Mouse (Mus musculus) heart, postnatal 0 days (tissue): ENCODE results near the gene Itpr2. TPM values are rescaled to one million over a fixed set of nuclear protein-coding genes. Genes with fewer than 3 reads are reported as not detected.

ENCODE experiments used
- ATAC-seq: fragments of 200-750 bp; cut with Nextera tagmentation; 2 replicates; pipeline ENCODE4 v1.8.0; 2017; ENCODE audit warnings: low read depth, moderate number of reproducible peaks, moderate library complexity; ENCODE audit not compliant: insufficient read depth
- DNase-seq: peaks from one replicate; pipeline ENCODE4 v3.0.0-alpha.2; 2016; ENCODE audit warnings: low spot score
- H3K27ac ChIP-seq: fragments of 300-500 bp; sonication (generic); 2 replicates; pipeline ENCODE4 v1.5.1; 2014; ENCODE audit warnings: low read depth, mild to moderate bottlenecking
- H3K27me3 ChIP-seq: fragments of 300-500 bp; sonication (generic); 2 replicates; pipeline ENCODE4 v1.6.1; 2014; ENCODE audit warnings: low read length, mixed read lengths; ENCODE audit not compliant: control insufficient read depth, insufficient read depth
- H3K36me3 ChIP-seq: fragments of 300-500 bp; sonication (generic); replicated peaks from 2 replicates; pipeline ENCODE4 v1.6.1; 2014; ENCODE audit warnings: low read length, mixed read lengths; ENCODE audit not compliant: control insufficient read depth, insufficient read depth
- H3K4me1 ChIP-seq: fragments of 300-500 bp; sonication (generic); 2 replicates; pipeline ENCODE4 v1.6.1; 2014; ENCODE audit warnings: antibody characterized with exemption; ENCODE audit not compliant: control insufficient read depth, insufficient read depth
- H3K4me2 ChIP-seq: fragments of 300-500 bp; sonication (generic); 2 replicates; pipeline ENCODE4 v1.6.1; 2014; ENCODE audit warnings: low read depth, mild to moderate bottlenecking, low read length, moderate library complexity
- H3K4me3 ChIP-seq: fragments of 300-500 bp; sonication (generic); 2 replicates; pipeline ENCODE4 v1.5.1; 2014; ENCODE audit warnings: low read depth, low read length
- H3K9ac ChIP-seq: fragments of 300-500 bp; sonication (generic); replicated peaks from 2 replicates; pipeline ENCODE4 v1.6.1; 2014; ENCODE audit warnings: low read depth, low read length, mixed read lengths
- H3K9me3 ChIP-seq: fragments of 300-500 bp; sonication (generic); replicated peaks from 2 replicates; pipeline ENCODE4 v1.6.1; 2016; ENCODE audit warnings: low read length; ENCODE audit not compliant: control insufficient read depth
- CTCF ChIP-seq: IDR thresholded peaks from 2 replicates; pipeline ENCODE4 v1.5.1; 2016; ENCODE audit warnings: antibody characterized with exemption, control low read depth, low read depth
- EP300 ChIP-seq: IDR thresholded peaks from 2 replicates; pipeline ENCODE4 v1.6.1; 2016; ENCODE audit warnings: antibody characterized with exemption, low read depth
- WGBS: fragments of 180-500 bp; shearing (Covaris S2); extraction: QIAGEN DNeasy Blood & Tissue Kit; methylation state at CpG from one replicate; pipeline ENCODE4 v1.1.7; 2014; 5-methylcytosine and 5-hydroxymethylcytosine counted together
- polyA plus RNA-seq: library from polyadenylated mRNA; unstranded; fragments of >200 nt; fragmentation: Nextera tagmentation; extraction: Ambion mirVana; gene quantifications from 2 replicates; pipeline ENCODE4 v1.2.1, GENCODE M21; 2015
- total RNA-seq: library from RNA; depleted of rRNA; stranded (reverse); fragments of >200 nt; gene quantifications from 2 replicates; pipeline ENCODE4 v1.2.3, GENCODE M21; 2014; ENCODE audit warnings: low replicate concordance

Itpr2 gene
- total and polyA plus RNA-seq, 2 experiments from 2014 or later, result 26.5 to 59.5 TPM

GRCm38 (mm10) chr6:146315153-146315552 lies 186.9 kb downstream of the Itpr2 start:
- Histone ChIP-seq H3K9me3 (no peaks in the 10 kb centered on the region), H3K4me1 (no peaks in the 10 kb centered on the region), H3K9ac (no peak overlapping the region), H3K27ac (no peak overlapping the region), H3K4me3 (no peak overlapping the region), H3K36me3 (peaks cover 72% of the 10 kb centered on the region), H3K27me3 (no peaks in the 10 kb centered on the region), H3K4me2 (no peak overlapping the region)
- ATAC-seq (no peak), DNase-seq (no peak)
- 87% methylated on average over 8 of the region's 8 CpGs for WGBS
- no peak for TF ChIP-seq EP300
- TF ChIP-seq CTCF, result no peak

DNA sequence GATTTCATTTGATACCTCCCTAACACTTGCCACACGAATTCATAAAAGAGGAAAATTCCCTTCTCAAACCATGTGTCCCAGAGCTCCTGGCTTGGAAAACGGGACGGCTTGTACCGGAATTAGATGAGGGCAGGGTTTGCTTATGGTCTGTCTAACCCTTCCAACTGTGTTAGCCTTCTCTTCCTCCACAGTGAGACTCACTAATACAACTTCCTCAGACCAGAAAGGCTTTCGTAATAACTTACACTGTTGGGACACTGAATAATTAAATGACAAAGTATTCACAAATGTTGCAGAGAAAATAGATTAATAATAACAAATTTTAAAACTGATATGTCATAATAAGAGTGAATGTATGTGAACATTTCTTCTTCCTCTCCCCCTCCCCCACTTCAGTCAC lies 187.7 kb downstream of the Itpr2 start:
- Histone ChIP-seq H3K36me3 (peaks cover 63% of the 10 kb centered on the region), H3K9ac (no peak overlapping the region), H3K27ac (no peak overlapping the region), H3K27me3 (no peaks in the 10 kb centered on the region), H3K4me3 (no peak overlapping the region), H3K9me3 (no peaks in the 10 kb centered on the region), H3K4me2 (no peak overlapping the region), H3K4me1 (no peaks in the 10 kb centered on the region)
- WGBS, result 83% methylated on average over 5 of the region's 5 CpGs
- ATAC-seq, result no peak
- DNase-seq, result no peak
- no peak for TF ChIP-seq EP300
- TF ChIP-seq CTCF, result no peak

GRCm38 (mm10) chr6:146313396-146313795 lies 188.6 kb downstream of the Itpr2 start:
- no peaks in the 10 kb centered on the region for H3K9me3 ChIP-seq
- no peaks in the 10 kb centered on the region for H3K4me1 ChIP-seq
- H3K4me2 ChIP-seq, result no peak overlapping the region
- no peak overlapping the region for H3K4me3 ChIP-seq
- H3K36me3 ChIP-seq, result peaks cover 64% of the 10 kb centered on the region
- H3K9ac ChIP-seq, result no peak overlapping the region
- no peaks in the 10 kb centered on the region for H3K27me3 ChIP-seq
- TF ChIP-seq CTCF, result no peak
- no peak for TF ChIP-seq EP300
- no peak overlapping the region for H3K27ac ChIP-seq
- ATAC-seq (no peak), DNase-seq (no peak)
- WGBS, result 76% methylated on average over 4 of the region's 4 CpGs

DNA sequence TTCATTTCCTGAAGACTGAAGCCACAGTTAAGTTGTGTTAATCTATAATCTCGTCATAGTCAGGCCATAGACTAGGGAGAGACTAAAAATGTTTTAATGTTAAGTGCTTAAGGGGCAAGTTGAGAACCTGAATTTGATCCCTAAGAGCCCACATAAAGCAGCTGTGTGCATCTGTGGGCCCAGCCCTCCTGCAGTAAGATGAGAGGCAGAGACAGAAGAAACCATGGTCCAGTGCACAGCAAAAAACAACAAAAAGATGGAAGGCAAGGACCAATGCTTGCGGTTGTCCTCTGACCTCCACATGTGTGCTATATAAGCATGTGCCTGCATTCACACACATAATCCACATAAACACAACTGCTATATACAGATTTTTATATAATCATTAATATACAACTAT lies 191.8 kb downstream of the Itpr2 start:
- TF ChIP-seq EP300, result no peak
- no peak for TF ChIP-seq CTCF
- 77% methylated on average over 2 of the region's 2 CpGs for WGBS
- ATAC-seq, result no peak

DNA sequence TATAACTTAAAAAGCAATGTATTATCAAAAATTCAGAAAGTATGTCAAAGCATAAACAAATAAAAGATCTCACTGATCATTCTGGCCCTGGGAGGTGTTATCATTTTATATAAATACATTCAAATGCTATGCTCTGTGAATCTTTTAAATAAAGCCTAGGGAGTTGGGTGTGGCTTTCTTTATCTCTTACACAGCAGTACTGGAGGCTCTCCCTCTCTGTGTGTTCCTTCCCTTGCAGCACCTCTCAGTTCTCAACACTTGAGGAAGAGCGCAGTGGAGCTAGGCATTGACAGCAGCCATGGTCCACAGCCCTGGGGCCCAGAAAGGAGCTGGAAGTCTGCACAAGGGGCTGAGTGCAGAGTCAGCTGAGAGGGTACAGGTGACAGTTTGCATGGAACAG lies 192.7 kb downstream of the Itpr2 start:
- Histone ChIP-seq H3K9me3 (no peaks in the 10 kb centered on the region), H3K36me3 (peaks cover 44% of the 10 kb centered on the region), H3K27ac (no peak overlapping the region), H3K4me1 (no peaks in the 10 kb centered on the region), H3K9ac (no peak overlapping the region), H3K27me3 (no peaks in the 10 kb centered on the region), H3K4me2 (no peak overlapping the region), H3K4me3 (no peak overlapping the region)
- WGBS, result 53% methylated on average over 1 of the region's 1 CpGs
- ATAC-seq (no peak), DNase-seq (no peak)
- TF ChIP-seq CTCF (no peak), EP300 (no peak)

More for the DNA sequence above, 191.8 kb downstream of the Itpr2 start:
- no peak overlapping the region for H3K9ac ChIP-seq
- H3K27me3 ChIP-seq, result no peaks in the 10 kb centered on the region
- DNase-seq, result no peak
- H3K4me3 ChIP-seq, result no peak overlapping the region
- no peak overlapping the region for H3K27ac ChIP-seq
- peaks cover 46% of the 10 kb centered on the region for H3K36me3 ChIP-seq
- H3K4me1 ChIP-seq, result no peaks in the 10 kb centered on the region
- no peaks in the 10 kb centered on the region for H3K9me3 ChIP-seq
- no peak overlapping the region for H3K4me2 ChIP-seq

DNA sequence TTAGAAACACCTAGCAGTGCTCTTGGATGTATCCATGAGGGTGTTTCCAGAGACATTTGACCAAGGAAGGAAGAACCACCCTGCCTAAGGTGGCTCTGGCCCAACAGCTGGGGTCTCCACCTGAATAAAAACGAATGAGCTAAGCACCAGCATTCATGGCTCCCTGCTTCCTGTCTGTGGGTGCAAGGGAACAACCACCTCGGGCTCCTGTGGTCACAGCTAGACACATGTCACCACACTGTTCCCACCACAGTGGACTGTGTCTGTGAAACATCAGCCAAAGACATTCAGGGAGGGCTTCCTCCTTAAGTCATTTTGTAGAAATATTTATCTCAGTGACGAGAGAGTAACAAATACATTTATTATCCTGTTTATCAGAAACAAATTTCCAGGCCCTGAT lies 196.0 kb downstream of the Itpr2 start:
- Histone ChIP-seq H3K36me3 (peaks cover 25% of the 10 kb centered on the region), H3K4me1 (no peaks in the 10 kb centered on the region), H3K4me2 (no peak overlapping the region), H3K4me3 (no peak overlapping the region), H3K9me3 (no peaks in the 10 kb centered on the region), H3K9ac (no peak overlapping the region), H3K27me3 (no peaks in the 10 kb centered on the region), H3K27ac (no peak overlapping the region)
- no peak for TF ChIP-seq CTCF
- TF ChIP-seq EP300, result no peak
- WGBS, result 72% methylated on average over 3 of the region's 3 CpGs
- no peak for DNase-seq
- no peak for ATAC-seq
